Mouse (Mus musculus) left cerebral cortex, adult 11 months (tissue): Measurements from ENCODE around the gene Tnks1bp1.

ENCODE experiments used
- DNase-seq: peaks from one replicate; pipeline ENCODE4 v3.0.0; 2022; ENCODE audit warnings: low spot score

The Tnks1bp1 gene

DNA sequence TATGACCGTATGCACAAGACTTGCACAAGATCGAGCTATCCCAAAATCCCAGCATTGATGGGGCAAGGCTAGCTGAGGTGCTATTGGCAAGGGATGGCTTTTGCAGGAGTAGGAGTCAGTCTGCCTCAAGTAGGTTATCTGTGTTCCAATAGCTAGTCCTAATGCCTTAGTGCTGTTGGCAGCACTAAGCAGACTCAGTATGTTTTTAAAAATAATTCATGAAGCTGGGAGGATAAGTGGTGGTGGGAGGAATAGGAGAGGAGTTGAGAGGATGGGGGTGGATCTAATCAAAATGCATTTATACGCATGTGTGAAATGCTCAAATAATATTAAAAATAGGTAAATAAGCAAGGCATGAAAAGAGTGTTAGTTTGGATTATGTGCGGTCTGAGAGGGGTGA, 43.5 kb downstream of the Tnks1bp1 start:
- no peak for DNase-seq

DNA sequence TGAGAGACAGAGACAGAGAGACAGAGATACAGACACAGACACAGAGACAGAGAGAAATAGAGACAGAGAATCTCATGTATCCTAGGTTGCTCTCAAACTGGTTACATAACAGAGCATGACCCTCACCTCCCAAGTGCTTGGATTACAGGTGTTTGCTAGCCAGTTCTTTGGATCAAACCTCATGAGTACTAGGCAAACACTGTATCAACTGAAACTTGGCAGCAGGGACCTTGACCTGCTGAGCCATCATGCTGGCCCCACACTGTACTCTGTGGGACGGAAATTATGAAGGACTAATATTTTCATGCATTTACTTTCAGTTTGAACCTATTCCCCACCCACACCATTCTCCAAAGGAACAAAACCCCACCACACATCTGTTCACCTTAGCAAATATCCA, 45.6 kb downstream of the Tnks1bp1 start:
- no peak for DNase-seq

DNA sequence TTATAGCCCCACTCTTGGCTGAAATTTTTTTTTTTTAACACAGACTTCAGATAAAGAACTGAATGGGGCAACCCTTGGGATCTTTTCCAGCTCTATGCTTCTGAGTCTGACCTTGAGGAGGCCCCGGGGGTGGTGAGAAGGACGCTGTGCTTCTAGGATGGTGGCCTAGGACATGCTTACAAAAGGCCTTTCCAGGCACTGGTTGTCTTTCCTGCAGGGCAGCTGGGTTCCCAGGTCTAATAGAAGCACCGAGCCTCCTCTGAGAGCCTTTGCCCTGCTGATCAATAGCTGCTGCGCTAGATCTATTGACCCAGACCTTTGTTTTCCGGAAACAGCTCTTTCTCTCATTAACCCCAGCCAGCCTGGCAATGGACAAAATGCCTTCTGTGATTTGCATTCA, 48.1 kb downstream of the Tnks1bp1 start:
- no peak for DNase-seq

DNA sequence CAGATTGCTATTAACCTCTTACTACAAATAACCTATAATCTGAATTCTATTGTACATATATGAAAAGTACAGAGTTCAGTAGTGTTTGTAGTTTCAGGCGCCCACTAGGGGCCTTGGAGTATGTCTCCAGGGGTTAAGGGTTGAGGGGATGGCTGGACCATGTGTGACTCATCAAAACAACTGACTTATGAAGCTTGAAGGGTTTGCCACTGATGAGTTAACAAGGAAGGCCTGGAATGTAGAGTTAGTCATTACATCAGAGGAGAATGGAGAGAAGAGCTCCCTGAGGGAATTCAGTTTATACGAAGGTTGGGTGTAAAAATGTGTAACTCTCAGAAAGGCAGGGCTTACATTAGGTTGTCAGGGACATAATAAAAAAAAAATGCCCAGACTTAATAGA, 50.2 kb downstream of the Tnks1bp1 start:
- DNase-seq = no peak

DNA sequence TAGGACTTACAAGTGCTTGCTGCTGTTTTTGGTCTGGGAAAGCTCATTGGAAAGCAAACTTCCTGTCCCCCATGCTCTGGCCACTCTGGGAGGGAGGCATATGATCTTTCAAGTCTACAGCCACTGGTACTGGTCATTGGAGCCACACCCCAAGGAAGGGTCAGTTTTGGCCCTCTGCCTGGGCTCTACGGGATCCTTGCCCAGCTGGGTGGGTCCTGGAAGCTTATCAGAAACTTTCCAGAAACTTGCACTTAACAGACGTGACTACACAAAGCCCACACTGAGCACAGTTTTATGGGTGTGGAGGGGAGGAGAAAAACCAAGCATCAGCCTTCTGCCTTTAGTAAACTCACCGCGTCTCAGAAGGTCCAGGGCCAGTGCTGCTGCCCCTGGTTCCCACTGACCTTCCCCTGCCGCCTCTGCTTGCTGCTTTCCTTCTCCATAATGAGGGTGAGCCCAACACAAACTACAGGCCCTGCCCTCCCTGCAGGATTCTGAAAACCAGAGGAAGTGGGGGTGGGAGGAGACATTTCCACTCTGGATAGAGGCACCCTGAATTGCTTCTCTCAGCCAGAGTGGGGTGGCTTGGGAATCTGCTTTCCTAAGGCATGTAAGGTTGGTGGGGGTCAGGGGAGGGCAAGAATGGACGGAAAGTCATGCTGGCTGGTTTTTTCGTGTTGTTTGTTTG, 51.1 kb downstream of the Tnks1bp1 start:
- DNase-seq = no peak

DNA sequence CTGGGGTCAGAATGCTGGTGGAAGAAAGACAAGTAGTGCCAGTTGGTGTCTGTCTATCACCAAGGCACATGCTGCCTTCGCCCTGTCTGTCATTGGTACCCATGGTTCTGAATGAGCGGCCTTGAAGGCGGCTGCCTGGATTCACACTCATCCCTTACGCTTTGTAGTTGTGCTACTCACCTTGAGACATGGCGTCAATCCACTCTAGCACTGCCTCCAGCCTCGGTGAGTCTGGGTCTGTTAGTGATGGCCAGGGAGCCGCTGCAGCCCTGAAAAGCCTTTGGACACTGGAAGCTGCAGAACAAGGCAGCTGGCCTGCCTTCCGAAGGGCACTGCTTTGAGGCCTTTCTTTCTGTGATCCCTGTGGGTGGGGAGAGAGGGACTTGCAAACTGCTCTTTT, 55.4 kb downstream of the Tnks1bp1 start:
- no peak for DNase-seq

DNA sequence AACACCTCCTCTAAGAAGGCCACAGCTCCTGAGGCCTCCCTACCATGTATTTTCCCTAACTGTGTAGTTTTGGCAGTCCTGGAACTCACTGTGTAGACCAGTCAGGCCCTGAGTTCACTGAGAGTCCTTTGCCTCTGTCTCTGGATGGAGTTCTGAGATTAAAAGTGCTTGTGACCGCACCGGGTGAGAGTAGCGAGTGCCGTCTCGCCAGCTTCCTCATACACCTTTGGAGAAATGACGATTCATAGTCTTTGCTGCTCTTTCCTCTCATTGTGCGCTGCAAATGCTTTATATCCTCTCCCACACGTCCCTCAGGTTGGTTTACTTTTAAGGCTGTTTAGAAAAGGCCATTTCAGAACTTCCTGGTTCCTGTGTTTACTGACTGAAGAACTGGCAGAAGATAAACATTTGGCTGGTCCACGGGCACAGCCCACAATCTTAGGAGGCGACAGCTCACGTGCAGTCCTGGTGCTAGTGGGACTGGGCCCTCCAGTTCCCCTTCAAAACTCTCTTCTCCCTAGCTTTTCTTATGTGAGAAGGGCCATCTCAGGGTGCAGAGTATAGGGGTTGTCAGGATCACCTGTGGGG, 57.7 kb downstream of the Tnks1bp1 start:
- DNase-seq = no peak

DNA sequence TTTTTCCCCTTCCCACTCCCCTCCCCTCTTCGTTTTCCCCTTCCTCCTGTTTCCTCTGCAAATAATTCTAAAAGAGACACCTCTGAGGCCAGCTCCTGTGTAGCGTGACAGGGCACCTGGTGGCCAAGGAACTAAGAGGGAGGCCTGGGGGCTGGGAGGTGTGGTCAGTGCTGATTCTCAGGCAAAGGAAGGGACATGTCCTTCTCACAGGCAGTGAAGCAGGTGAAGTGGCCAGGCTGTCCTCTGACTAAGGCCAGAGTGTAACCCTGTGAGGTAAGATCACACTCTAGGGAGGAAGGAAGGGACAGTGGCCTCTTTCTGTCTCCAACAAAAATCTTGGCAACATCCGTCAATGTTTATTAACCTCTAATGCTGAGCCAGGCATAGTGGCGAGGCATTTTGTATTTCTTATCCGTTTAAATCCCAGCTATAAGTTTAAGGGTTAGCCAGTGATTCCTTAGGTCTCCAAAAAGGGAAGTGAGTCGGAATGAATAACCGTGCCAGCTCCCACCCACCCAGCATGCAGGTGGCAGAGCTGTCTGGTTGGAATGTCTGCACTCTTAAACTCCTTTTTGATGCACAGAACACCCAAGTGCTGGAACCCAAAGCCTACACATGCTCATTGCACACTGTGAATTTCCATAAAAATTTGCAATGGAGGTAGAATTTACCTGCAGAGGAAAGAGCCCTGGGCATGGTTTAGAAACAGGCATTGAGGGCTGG, 58.4 kb downstream of the Tnks1bp1 start:
- DNase-seq = no peak

DNA sequence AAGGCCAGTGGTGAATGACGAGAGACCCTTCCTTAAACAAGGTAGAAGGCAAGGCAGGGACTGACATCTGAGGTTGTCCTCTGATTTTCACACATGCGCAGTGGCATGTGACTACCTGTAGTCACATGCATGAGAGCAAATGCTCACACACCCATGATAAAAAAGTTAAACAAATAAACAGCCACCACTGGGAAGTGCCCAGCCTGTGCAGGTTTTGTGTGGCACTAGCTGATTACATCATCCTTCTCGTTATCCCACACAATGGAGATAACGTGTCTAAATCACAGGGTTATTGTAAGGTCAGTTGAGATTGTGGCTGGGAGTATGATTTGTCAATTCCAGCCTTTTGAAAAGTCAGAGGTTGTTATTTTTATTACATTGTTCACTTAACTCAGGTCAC, 59.1 kb downstream of the Tnks1bp1 start:
- no peak for DNase-seq

DNA sequence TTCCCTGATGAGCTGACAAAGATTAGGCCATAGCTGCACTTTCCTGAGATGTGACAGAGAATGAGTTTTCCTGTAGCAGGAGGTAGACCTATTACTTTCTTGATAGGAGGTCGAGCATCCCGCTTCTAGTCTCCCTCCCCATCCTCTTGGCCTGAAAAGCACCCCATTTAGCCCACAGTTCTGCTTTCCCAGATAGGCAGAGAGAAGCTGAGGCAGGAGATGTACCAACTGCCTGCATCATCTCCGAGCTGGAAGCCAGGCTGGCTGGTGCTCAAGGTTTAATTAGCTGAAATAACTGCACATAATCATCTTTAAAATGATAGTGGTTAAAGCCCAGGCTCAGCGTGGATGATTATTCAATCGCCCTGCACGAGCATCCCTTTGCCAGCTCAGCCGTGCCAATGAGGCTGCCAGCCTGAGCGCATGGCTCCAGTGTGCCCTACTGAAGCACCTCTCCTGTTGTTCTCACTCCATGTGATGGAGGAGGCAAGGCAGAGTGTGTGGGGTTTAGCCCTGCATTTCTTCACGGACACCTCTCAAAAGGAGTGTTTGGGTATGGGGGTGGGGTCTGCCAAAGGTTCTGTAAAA, 62.6 kb downstream of the Tnks1bp1 start:
- no peak for DNase-seq
